Mouse (Mus musculus) hindbrain, embryonic 11.5 days (tissue): ENCODE results near the gene Mfsd9. TPM values are rescaled to one million over a fixed set of nuclear protein-coding genes. Genes with fewer than 3 reads are reported as not detected.
A peak's percentile ranks its signal among the peaks of the same experiment; 100 is the strongest.

Experiments used
- ATAC-seq: fragments of 200-750 bp; cut with Nextera tagmentation; 2 replicates; pipeline ENCODE4 v1.8.0; 2017; ENCODE audit warnings: mild to moderate bottlenecking, moderate TSS enrichment, moderate library complexity; ENCODE audit not compliant: low FRiP score
- DNase-seq: peaks from one replicate; pipeline ENCODE4 v3.0.0-alpha.2; 2015; ENCODE audit warnings: low spot score
- H3K27ac ChIP-seq: fragments of 300-500 bp; sonication (generic); 2 replicates; pipeline ENCODE4 v1.5.1; 2014; ENCODE audit warnings: mild to moderate bottlenecking, low read depth, low read length
- H3K27me3 ChIP-seq: fragments of 300-500 bp; sonication (generic); 2 replicates; pipeline ENCODE4 v1.6.1; 2014; ENCODE audit warnings: mild to moderate bottlenecking, low read length, moderate library complexity, mixed read lengths; ENCODE audit not compliant: control insufficient read depth, insufficient read depth
- H3K36me3 ChIP-seq: fragments of 300-500 bp; sonication (generic); 2 replicates; pipeline ENCODE4 v1.6.1; 2014; ENCODE audit warnings: mild to moderate bottlenecking, low read length, moderate library complexity, mixed read lengths; ENCODE audit not compliant: control insufficient read depth, insufficient read depth
- H3K4me1 ChIP-seq: fragments of 300-500 bp; sonication (generic); replicated peaks from 2 replicates; pipeline ENCODE4 v1.6.1; 2014; ENCODE audit warnings: low read length, mixed read lengths; ENCODE audit not compliant: control insufficient read depth, insufficient read depth
- H3K4me2 ChIP-seq: fragments of 300-500 bp; sonication (generic); replicated peaks from 2 replicates; pipeline ENCODE4 v1.6.1; 2014; ENCODE audit warnings: mild to moderate bottlenecking, low read depth, low read length
- H3K4me3 ChIP-seq: fragments of 300-500 bp; sonication (generic); 2 replicates; pipeline ENCODE4 v1.5.1; 2014; ENCODE audit warnings: low read depth, low read length
- H3K9ac ChIP-seq: fragments of 300-500 bp; sonication (generic); 2 replicates; pipeline ENCODE4 v1.6.1; 2014; ENCODE audit warnings: low read depth, low read length
- H3K9me3 ChIP-seq: fragments of 300-500 bp; sonication (generic); 2 replicates; pipeline ENCODE4 v1.6.1; 2016; ENCODE audit warnings: low read length; ENCODE audit not compliant: control insufficient read depth
- WGBS: fragments of 180-500 bp; shearing (Covaris S2); extraction: QIAGEN DNeasy Blood & Tissue Kit; methylation state at CpG from one replicate; pipeline ENCODE4 v1.1.7; 2014; 5-methylcytosine and 5-hydroxymethylcytosine counted together
- polyA plus RNA-seq: library from polyadenylated mRNA; unstranded; fragments of >200 nt; fragmentation: Nextera tagmentation; extraction: Ambion mirVana; gene quantifications from 2 replicates; pipeline ENCODE4 v1.2.1, GENCODE M21; 2014

Gene Mfsd9
- polyA plus RNA-seq, 1 experiment from 2014 or later, result 3.2 TPM

DNA sequence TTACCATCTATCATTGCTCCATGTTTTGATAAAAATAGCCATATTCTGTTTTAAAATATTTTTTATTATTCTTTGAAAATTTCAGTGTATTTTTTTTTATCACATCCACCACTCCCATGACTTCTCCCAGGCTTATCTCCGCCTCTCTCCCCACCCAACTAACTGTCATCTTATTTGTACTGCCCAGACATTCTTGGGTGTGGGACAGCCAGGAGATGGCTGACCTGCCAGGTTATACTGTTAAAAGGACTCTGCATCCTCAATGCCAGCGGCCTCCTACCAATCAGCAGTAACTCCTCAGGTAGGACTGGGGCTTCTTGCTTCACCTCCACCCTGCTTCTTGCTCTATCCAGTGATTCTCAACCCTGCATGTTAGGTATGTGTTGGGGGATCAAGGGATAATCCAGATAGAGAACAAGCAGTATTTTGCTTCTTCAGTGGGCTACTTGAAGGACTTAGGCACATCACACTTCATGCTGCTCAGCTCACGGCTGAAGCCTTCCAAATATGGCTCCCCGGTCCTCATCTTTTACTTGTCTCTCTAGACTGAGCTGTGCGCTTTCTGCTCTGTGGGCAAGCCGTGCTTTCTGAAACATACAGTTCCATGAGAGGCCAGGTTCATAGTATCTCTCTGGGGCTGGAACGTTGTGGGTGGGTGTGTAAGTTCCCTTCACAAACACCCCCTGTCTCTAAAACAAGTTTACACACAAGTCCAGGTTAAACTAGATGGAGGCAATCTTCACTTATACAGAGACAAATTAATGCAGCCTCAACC lies 19.1 kb downstream of the Mfsd9 start:
- H3K27ac ChIP-seq, result no peak overlapping the region
- no peak overlapping the region for H3K4me3 ChIP-seq
- DNase-seq (no peak), ATAC-seq (no peak)
- 90% methylated on average over 7 of the region's 7 CpGs for WGBS
- no peaks in the 10 kb centered on the region for H3K36me3 ChIP-seq
- no peaks in the 10 kb centered on the region for H3K27me3 ChIP-seq
- H3K9ac ChIP-seq, result no peak overlapping the region
- no peaks in the 10 kb centered on the region for H3K4me1 ChIP-seq
- H3K9me3 ChIP-seq, result no peaks in the 10 kb centered on the region
- no peak overlapping the region for H3K4me2 ChIP-seq

DNA sequence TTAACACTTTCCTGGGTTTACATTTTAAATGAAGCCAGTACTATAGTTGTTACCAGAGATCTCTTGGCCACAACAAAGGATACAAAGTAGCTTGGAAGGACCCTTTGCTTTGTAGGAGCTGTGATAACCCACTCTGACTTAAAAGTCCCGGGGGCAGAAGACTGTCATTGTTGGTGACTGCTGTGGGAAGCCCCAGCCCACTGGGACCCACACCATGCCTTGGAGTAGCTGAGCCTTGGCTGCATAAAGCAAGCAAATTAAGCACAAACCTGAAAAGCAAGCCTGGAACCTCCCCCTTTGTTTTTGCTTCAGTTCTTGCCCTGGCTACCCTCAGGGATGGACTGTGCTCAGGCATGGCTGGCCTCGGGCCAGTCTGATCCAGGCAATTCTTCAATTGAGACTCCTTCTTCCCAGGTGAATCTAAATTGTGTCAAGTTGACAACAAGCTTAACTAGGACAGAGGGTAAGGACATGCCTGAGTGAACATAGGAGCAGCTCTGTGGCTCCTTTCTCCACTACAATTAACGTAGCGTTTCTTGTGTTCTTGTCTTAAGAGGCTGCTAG lies 21.1 kb downstream of the Mfsd9 start:
- WGBS, result 72% methylated on average over 4 of the region's 4 CpGs
- ATAC-seq, result no peak

GRCm38 (mm10) chr1:40768606-40769005 lies 21.9 kb downstream of the Mfsd9 start:
- no peaks in the 10 kb centered on the region for H3K4me1 ChIP-seq
- no peak overlapping the region for H3K9ac ChIP-seq
- peak; percentile 74 for DNase-seq
- H3K9me3 ChIP-seq, result no peaks in the 10 kb centered on the region
- H3K27ac ChIP-seq, result no peak overlapping the region
- H3K36me3 ChIP-seq, result no peaks in the 10 kb centered on the region
- no peak for ATAC-seq
- no peaks in the 10 kb centered on the region for H3K27me3 ChIP-seq
- H3K4me2 ChIP-seq, result no peak overlapping the region
- WGBS, result 30% methylated on average over 6 of the region's 6 CpGs
- no peak overlapping the region for H3K4me3 ChIP-seq

More for the DNA sequence above, 21.1 kb downstream of the Mfsd9 start:
- Histone ChIP-seq H3K27me3 (no peaks in the 10 kb centered on the region), H3K4me1 (no peaks in the 10 kb centered on the region), H3K4me3 (no peak overlapping the region), H3K27ac (no peak overlapping the region), H3K4me2 (no peak overlapping the region), H3K36me3 (no peaks in the 10 kb centered on the region), H3K9ac (no peak overlapping the region), H3K9me3 (no peaks in the 10 kb centered on the region)
- no peak for DNase-seq

DNA sequence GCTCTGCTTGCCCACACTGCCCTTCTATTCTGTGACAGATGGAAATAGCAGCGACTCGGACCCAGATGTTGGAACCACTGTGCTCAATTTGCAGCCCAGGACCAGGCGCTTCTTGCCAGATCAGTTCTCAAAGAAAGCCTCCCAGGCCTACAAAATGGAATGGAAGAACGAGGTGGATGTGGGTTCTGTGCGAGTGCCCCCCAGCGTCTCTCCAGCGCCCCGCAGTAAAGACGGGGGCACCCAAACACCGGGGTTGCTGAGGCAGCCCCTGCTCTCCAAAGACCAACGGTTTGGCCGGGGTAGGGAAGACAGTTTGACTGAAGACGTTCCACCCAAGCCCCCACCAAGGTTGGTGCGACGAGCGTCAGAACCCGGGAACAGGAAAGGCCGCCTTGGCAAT lies 22.9 kb downstream of the Mfsd9 start:
- Histone ChIP-seq H3K27ac (no peak overlapping the region), H3K4me3 (no peak overlapping the region), H3K36me3 (no peaks in the 10 kb centered on the region), H3K4me1 (no peaks in the 10 kb centered on the region), H3K27me3 (no peaks in the 10 kb centered on the region), H3K9ac (no peak overlapping the region), H3K4me2 (no peak overlapping the region), H3K9me3 (no peaks in the 10 kb centered on the region)
- ATAC-seq, result no peak
- no peak for DNase-seq
- WGBS, result 90% methylated on average over 18 of the region's 18 CpGs

- DNase-seq, result no peak
- Histone ChIP-seq H3K9me3 (no peaks in the 10 kb centered on the region), H3K27me3 (no peaks in the 10 kb centered on the region), H3K36me3 (no peaks in the 10 kb centered on the region), H3K4me1 (no peaks in the 10 kb centered on the region), H3K4me3 (no peak overlapping the region), H3K4me2 (no peak overlapping the region), H3K9ac (no peak overlapping the region), H3K27ac (no peak overlapping the region)
- 93% methylated on average over 12 of the region's 12 CpGs for WGBS
- no peak for ATAC-seq
These were observed 25.0 kb downstream of the Mfsd9 start for GRCm38 (mm10) chr1:40765521-40765920.

- DNase-seq (no peak), ATAC-seq (no peak)
- Histone ChIP-seq H3K4me3 (no peak overlapping the region), H3K9me3 (no peaks in the 10 kb centered on the region), H3K4me1 (no peaks in the 10 kb centered on the region), H3K27me3 (no peaks in the 10 kb centered on the region), H3K27ac (no peak overlapping the region), H3K9ac (no peak overlapping the region), H3K36me3 (no peaks in the 10 kb centered on the region), H3K4me2 (no peak overlapping the region)
- WGBS, result 90% methylated on average over 15 of the region's 15 CpGs
These were observed 25.7 kb downstream of the Mfsd9 start for GRCm38 (mm10) chr1:40764701-40765275.

DNA sequence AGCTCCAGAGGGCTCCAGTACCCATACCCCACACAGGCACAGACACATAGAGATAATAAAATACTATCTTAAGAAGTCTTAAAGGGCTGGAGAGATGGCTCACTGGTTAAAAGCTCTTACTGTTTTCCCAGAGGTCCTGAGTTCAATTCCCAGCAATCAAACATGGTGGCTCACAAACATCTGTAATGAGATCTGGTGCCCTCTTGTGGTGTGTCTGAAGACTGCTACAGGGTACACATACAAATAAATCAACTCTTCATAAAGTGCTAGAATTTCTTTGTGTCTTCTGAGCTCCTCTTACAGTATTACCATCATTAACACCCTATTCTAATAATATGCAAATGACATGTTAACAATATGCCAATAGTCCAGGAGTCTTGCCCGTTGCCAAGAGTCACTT lies 26.4 kb downstream of the Mfsd9 start:
- H3K27ac ChIP-seq, result no peak overlapping the region
- H3K4me2 ChIP-seq, result no peak overlapping the region
- WGBS, result 87% methylated on average over 1 of the region's 1 CpGs
- H3K9me3 ChIP-seq, result no peaks in the 10 kb centered on the region
- H3K9ac ChIP-seq, result no peak overlapping the region
- H3K36me3 ChIP-seq, result no peaks in the 10 kb centered on the region
- H3K4me3 ChIP-seq, result no peak overlapping the region
- no peak for DNase-seq
- no peak for ATAC-seq
- no peaks in the 10 kb centered on the region for H3K4me1 ChIP-seq
- H3K27me3 ChIP-seq, result no peaks in the 10 kb centered on the region

DNA sequence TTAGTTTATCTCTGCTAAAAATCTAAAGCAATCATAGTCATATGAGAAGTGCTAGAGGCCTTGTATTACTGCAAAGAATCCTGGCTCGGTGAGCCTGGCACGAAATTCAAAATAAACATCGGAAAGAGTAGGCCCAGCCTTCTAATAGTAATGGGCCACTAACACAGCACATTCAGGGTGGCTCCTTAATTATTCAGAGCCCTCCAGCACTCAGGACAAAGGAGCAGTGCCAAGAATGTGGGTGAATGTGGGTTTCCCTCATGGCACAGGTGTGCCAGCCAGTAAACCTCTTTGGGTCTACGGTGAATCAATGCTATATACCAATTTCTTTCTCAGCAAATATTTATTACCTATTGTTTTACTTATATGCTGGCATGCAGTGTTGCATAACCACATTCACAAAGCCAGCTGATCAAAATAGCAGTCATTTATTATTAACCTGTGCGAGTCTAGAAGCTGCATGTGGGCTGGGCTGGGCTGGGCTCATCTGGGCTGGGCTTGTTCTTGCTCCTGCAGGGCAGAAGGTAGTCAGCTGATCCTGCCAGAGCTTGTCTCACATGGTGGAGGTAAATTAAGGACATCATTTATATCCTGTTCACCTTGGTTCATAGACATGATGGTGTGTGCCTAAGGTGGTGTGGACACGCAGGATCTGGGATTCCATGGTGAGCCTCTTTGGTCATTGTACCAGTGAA lies 30.6 kb downstream of the Mfsd9 start:
- H3K4me2 ChIP-seq, result no peak overlapping the region
- ATAC-seq, result no peak
- no peaks in the 10 kb centered on the region for H3K36me3 ChIP-seq
- no peak overlapping the region for H3K9ac ChIP-seq
- 90% methylated on average over 6 of the region's 6 CpGs for whole genome bisulfite sequencing
- H3K4me1 ChIP-seq, result no peaks in the 10 kb centered on the region
- H3K27ac ChIP-seq, result no peak overlapping the region
- H3K27me3 ChIP-seq, result no peaks in the 10 kb centered on the region
- H3K9me3 ChIP-seq, result no peaks in the 10 kb centered on the region
- DNase-seq, result no peak
- H3K4me3 ChIP-seq, result no peak overlapping the region
